Mouse (Mus musculus): Measurements from ENCODE around the gene Plekhm2. TPM values are rescaled to one million over a fixed set of nuclear protein-coding genes. Genes with fewer than 3 reads are reported as not detected.

Plekhm2 gene
- total RNA-seq, 4 experiments from 2014 or later = 103 to 120 (median 107) TPM

DNA sequence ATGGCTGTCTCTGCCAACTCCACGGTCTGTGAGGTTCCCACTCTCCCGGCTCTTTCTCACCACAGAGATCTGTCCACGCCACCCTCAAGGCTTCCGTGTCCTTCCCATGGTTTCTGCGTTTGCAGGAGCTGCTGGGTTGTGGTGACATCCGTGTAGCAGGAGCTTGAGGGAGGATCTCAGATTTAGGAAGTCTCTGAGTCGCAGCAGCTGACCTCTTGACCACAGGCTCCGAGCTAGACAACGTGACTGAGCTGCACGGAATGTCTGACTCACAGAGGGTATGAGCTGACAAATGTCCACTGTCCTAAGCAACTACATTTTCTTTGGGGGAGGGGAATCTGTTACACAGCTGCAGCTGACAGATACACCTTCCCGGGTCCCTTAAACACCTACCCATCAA is 58.8 kb downstream of the Plekhm2 start, which contains the start of gene Fblim1:
Gene Fblim1 (minus strand): TSS at position 236 of the 400 bp plus-strand sequence.
- DNase-seq (ENCODE audit: low spot score in 2 of 2) = no peak

DNA sequence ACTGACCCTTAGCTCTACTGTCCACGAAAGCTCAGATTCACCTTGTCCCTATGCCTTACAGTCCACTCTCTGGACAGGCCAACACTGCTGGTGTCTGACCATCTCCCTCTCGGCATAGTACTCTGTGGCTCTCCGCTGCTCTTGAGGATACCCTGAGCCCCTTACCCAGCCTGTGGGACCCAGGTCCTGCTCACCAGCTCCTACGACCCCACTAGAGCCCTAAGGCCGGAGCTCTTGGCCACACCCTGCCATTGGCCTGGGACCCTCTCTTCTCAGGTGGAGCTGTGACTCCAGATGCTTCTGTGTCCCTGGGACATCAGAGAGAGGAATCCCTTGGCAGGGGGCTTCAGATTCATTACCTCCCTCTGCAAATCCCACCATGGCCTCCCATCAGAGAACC is 59.3 kb downstream of the Plekhm2 start:
- DNase-seq (ENCODE audit: low spot score in 2 of 2) = no peak

DNA sequence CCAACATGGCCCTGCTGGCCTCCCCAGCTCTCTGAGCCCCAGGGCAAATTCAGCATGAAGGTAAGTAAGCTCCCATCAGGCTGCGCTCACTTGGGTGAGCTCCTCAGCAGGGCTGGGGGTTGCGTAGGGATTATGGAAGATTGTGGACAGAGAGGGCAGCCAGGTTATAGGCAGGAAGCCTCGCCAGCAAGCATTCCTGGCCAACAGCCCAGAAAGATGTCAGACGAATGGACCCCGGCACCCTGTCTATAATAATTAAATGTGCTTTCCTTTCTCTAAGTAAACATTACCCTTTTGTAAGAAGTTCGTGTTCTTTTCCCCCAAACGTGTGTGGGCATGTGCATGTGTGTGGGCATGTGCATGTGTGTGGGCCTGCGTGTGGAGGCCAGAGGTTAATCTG is 60.2 kb downstream of the Plekhm2 start:
- DNase-seq (ENCODE audit: low spot score in 2 of 2) = no peak

DNA sequence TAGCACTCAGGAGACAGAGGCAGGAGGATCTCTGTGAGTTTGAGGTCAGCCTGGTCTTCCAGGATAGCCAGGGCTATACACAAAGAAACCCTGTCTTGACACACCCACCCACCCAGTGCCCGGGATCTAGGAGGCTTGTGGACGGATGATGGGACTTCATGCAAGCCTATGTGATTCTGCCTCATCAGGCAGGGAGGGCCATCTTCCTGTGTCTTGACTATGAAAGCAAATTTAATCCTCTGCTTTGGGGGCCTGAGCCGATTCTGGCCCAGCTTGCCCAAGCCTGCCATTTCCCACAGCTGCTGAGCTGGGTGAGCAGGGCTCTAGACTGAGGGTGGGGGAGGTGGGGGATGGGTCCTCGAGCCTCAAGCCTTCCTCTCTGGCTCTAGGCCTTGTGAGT is 60.8 kb downstream of the Plekhm2 start:
- no peak for DNase-seq (ENCODE audit: low spot score in 2 of 2)

DNA sequence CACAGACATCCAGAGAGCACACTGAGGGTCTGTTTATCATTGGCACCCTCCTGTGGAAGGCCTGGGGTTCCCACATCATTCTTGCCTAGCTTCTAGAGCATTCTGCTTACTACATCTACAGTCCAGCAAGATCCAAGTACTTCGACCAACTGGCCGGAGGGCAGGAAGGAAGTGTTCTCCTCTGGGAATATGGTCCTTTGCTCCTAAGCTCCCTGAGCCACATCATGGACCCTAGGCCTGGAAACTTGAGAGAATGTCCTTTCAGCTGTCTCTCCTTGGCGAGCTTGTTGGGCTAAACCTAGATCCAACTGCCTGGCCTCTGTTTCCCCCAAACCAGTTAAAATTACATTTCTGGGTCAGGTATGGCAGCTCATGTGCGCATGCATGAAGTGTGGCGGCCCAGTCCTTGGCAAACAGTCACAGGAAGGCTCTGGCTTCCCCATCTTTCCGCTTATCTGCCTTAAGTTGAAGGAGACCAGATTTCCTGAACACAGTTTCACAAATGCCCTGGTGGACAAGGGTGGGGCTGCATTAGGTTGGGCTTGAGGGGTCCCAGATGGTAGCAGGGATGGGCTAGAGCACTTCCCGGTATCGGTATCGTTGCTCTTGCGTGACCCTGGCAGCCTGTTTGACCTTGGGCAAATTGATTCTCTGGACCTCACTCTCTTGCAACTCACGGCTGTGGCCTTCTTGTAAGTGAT is 62.0 kb downstream of the Plekhm2 start:
- no peak for DNase-seq (ENCODE audit: low spot score in 2 of 2)

DNA sequence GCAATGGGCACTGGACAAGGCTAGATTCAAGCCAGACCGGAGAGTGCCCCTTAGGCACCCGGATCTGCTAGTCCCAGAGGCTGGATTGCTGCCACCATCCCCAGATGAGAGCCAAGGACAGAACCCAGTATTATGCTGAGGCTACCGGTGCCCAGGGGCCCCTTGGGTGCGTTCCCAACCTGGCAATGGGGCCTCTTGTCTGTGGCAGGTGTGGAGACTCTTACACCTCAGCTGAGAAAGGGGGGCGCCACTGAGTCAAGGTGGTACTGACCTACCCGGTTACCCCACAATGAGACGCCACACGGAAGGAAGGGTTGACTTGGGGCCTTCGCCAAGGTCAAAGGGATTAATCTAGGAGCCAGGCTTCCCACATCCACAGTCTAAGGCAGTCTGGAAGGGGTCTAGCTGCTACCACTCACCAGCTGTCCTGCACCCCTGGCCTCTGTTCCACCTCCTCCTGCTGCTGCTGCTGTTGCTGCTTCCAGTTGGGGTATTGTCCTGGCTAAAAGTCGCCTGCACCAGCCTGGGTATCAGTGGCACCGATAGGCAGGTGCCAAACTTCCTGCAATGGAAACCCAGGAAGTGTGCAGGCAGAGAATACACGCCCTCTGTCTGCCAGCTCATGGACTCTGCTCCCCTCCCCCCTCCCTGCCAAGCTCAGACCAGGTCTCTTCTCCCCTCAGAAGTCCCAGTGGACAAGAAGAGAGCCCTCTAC is 63.4 kb downstream of the Plekhm2 start:
- no peak for DNase-seq (ENCODE audit: low spot score in 2 of 2)

DNA sequence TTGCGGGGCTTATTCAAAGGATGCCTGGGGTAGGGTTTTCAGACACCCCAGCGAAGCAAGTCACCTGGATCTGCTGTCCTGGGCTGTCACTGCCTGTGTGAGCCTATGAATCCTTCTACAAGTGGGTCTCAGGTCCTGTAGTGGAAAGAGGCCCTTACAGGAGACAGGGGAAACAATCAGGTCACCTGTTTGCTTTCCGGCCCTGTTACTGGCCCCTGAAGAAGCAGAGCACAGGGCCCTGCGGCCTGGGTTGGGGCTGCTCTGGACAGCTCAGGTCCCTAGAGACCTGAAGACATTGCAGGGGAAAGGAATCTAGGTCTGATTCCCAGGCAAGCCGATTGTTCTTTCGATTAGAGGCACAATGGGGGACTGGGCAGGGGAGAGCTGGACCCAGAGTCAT is 64.3 kb downstream of the Plekhm2 start:
- DNase-seq (ENCODE audit: low spot score in 2 of 2) = no peak

DNA sequence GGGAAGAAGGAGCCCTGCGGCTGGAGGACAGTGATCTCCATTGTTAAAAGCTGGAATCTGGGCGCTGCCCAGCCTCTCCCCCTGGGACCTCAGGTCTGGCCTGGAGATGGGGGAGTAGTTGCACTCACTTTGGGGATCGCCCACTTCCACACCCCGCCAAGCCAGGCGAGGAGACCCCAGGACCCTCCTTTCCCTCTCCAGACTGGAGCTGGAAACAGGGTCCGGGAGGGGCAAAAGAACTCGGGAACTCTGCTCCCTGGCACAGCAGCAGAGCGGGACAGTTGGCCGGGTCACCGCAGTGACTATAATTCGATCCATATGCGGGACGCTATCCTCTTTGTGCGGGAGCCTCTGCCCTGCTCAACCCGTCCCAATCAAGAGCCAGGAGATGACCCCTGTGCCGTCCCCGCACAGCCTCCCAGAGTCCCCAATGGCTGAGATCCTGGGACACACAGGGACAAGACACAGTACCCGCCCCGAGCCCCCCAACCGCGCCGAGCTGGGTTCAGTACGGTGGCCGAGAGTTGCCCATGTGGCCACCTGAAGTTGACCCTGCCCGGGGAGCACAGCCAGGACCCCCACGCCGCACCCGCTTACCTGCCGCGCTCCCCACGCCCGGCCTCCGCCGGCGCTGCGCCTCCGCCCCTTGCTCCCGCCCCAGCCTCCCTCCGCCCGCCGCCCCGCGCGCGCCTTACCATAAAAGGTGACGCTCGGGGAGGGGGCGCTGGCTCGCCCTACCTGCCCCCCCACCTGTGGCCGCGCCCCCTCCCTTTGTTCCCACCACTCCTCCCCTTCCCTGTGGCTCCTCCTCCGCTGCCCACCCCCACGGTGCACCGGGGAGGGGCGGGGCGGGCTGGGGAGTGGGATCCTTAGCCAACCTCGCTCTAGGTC is 65.2 kb downstream of the Plekhm2 start:
- DNase-seq (ENCODE audit: low spot score in 2 of 2) = no peak

DNA sequence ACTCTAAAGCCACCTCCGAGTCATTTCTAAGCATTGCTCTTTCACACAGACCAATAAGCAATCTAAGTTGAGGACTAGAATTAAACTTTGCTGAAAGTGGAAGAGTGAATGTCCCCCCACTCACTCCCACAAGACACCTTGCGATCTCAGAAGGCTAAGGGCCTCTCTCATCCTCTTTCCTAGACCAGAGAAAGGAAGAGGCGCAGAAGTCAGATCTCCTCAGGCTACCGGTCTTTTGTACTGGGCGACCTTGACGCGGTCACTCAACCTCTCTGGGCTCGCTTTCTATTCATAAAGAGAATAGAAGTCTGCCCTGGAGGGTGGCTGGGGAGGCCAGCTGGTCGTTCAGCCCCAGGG is 65.8 kb downstream of the Plekhm2 start:
- no peak for DNase-seq (ENCODE audit: low spot score in 2 of 2)

DNA sequence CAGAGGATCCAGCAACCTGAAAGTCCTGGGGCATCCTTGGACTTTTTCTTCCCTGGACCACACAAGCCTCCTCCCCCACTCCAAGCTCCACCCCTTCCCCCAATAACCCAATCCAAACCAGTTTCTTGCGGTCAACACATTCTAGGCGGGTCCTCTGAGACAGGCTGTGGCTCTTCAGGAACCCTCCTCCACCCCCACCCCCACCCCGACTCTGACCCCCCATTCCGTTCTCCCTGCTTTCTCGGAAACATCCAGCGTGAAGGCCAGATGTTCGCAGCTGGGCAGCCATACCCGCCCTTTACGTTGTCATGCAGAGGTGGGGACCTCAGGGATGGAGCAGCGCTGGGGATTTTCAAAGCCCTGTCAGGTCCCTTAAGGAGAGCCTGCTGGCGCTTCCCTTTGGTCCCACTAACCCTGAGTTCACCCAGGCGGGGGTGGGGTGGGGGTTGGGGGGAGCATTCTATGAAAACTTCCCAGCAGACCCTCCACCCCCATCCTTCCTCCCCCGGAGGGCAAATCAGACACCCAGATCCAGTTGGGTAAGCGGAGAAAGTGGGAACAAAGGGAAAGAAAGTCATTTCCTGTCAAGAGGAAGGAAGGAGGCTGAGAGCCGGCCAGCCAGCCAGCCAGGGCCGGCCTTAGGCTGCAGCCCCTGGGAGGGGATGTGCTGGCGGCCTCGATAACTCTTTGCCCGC is 66.4 kb downstream of the Plekhm2 start:
- DNase-seq (ENCODE audit: low spot score in 2 of 2) = no peak

DNA sequence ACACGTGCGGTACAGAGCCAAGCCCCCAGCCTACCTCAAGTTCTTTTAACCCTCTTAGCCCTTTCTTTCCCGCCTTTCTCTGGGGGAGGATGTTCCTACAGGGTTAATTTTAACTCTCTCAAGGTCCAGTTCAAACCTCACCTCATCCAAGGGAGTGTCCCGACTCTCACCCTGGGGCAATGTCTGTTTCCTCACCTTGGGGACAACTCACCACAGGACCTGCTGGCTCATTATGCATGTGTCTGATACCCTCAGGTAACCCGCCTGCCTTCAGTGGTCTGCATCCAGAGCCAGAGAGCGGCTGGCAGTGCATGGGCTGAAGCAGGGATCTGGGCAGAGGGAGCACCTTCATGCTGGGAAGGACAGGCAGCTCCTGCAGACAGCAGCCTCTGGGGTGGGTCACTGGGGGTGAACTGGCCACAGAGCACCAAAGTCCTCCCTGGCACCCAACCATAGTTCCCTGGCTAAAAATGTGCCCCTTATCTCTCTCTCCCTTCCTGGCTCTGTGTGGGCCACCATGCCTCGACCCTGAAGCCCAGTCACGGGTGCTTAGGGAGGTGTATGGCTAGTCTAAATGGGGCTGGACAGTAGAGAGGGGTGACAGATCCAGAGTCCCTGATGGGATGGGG is 67.9 kb downstream of the Plekhm2 start:
- no peak for DNase-seq (ENCODE audit: low spot score in 2 of 2)

DNA sequence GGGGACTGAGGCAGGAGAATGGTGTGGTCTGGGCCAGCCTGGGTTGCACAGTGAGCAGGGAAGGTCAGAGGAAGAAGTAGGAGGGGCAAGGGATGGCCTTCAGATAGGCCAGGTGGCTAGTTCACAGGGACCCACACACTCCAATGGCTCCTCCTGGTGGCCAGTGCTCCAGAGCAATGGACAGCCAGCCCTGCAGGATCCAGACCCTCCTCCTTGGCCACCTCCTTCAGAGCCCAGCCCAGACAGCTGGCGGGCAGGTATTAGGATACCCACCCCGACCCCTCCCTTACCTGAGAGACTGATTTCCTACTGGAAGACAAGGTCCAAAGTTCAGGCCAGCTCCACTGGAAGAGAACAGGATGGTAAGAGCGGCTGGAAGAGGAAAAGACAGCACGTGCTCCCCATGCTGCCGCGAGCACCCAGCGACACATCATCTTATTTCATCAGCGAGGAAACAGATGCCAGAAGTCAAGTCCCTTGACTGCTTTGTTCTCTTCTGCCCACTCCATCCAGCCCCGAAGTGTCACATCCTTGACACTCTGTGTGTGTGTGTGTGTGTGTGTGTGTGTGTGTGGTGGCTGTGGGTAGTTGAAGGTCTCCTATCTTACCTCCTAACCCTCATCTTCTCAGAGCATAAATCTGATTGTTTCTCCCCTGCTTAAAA is 69.0 kb downstream of the Plekhm2 start:
- no peak for DNase-seq (ENCODE audit: low spot score in 2 of 2)

DNA sequence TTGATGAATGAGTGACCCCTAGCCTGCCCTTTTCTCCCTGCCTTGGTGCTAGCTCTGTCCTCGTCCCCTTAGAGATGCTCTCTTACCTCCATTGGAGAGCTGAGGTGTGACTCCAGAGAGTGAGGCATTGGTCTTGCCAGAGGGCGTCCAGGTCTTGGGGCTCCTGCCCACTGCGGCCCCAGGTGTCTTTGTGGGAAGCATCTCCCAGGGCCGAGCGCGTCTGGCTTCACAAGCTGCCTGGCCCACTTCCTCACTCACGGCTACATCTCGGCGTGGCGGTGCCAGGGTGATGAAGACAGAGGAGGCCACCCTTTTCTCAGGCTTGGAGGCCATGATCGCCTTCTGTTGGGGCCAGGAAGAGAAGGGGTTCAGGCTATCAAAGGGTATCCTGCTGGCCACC is 69.6 kb downstream of the Plekhm2 start:
- DNase-seq (ENCODE audit: low spot score in 2 of 2) = no peak

DNA sequence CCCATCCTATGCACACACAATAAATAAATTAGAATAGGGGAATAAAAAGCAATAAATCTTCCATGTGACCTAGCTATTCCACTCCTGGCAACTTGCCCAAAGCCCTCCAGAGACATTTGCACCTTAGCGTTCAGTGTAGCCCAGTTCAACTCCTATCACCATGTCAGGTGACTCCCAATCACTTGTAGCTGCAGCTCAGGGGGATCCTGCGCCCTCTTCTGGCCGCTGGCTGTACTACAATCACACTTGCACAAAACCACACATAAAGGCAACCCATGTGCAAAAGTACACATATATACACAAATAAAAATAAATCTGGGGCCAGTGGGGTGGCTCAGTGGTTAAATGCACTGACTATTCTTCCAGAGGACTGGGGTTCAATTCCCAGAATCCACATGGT is 73.2 kb downstream of the Plekhm2 start:
- no peak for DNase-seq (ENCODE audit: low spot score in 2 of 2)

DNA sequence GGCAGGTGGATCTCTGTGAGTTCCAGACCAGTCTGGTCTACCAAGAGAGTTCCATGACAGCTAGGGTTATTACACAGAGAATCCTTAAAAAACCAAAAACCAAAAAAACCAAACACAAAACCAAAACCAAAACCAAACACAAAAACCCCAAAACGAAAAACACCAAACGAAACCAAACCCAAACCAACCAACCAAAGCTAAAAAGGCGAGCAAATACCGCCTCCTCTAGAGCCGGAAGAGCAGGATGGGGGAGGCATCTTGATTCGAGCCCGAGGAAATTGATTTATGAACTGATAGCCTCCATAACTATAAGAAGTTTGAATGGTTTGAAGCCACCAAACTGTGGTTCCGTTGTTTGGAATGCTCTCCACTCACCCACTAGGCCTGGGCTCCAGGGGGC is 80.8 kb downstream of the Plekhm2 start:
- DNase-seq (ENCODE audit: low spot score in 2 of 2) = no peak

DNA sequence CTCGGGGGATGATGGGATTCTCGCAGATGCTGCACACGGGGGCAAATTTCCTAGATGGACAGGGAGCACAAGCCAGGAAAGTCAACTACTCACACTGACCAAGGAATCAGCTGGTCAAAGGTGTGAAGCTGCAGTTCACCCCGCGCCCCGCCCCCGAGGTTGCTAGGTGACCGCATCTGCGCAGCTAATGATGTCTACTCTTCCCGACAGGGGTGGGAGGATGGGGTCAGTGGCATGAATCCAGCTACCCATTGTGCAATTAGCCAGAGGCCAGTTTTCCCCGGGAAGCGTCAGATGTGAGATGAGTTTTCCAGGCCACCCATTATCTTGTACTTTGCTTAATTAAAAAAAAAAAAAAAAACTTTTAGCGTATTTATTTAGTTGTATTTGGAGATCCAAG is 83.6 kb downstream of the Plekhm2 start:
- DNase-seq (ENCODE audit: low spot score in 2 of 2) = no peak

DNA sequence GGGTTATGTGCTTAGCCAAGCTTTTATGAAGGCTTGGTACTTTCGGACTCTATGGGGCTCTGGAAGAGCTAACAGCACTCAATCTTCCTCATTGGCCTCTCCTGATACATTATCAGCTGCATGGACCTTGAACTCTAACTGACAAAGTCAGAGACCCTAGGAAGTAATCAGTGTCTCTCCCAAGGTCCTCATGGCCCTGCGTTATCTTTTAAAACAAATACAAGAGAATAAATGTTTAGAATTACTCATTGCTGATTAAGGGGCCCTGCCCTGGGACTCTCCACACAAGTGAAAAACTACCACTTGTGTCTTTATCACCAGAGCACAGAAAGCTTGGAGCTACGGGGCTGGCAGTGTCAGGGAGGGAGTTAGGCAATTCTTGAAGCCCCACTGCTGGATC is 85.9 kb downstream of the Plekhm2 start:
- DNase-seq (ENCODE audit: low spot score in 2 of 2) = no peak

DNA sequence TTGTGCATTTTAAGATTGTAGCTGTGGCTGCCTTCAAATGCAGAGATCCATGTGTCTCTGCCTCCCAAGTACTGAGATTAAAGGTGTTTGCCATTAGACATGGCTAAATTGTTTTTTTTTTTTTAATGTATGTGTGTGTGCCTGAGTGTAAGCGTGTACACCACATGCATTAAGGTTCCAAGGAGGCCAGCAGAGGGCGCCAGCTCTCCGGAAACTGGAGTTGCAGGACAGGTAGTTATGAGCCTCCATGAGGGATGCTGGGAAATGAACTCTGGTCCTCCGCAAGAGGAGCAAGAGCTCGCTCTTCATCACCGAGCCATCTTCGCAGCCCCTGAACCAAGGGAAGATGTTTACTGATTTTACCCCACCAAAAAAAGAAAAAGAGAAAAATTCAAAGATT is 87.8 kb downstream of the Plekhm2 start:
- no peak for DNase-seq (ENCODE audit: low spot score in 2 of 2)

DNA sequence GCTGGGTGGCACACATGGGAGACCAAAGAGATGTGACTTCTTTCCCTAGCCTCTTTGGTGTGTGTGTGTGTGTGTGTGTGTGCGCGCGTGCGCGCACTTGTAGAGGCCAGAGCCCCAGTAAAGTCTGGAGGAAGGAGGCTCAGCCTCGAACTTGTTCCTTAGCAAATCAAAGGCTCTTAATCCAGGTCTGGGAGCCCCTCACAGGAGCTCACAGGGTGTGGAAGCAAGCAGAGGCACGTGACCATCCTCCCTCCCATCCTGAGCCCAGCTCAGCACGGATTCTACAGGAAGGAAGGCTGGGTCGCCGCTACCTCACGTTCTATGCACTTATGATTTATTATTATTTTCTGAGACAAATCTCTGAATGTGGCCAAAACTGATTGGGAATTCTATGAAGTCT is 88.3 kb downstream of the Plekhm2 start:
- DNase-seq (ENCODE audit: low spot score in 2 of 2) = no peak

Data from left cerebral cortex, adult 8-10 months (tissue).